Mouse (Mus musculus) liver, adult 2 months (tissue): Measurements from ENCODE around the gene Recql5.

Experiments used
- CTCF ChIP-seq: fragments of 200-500 bp; IDR thresholded peaks from 2 replicates; pipeline ENCODE4 v1.5.1; 2011; ENCODE audit warnings: low read depth, low read length, control low read depth
- POLR2A ChIP-seq: fragments of 200-500 bp; IDR thresholded peaks from 2 replicates; pipeline ENCODE4 v1.6.1; 2011; ENCODE audit warnings: low read length, control low read depth; ENCODE audit not compliant: insufficient read depth; ENCODE audit errors: extremely low read depth

DNA sequence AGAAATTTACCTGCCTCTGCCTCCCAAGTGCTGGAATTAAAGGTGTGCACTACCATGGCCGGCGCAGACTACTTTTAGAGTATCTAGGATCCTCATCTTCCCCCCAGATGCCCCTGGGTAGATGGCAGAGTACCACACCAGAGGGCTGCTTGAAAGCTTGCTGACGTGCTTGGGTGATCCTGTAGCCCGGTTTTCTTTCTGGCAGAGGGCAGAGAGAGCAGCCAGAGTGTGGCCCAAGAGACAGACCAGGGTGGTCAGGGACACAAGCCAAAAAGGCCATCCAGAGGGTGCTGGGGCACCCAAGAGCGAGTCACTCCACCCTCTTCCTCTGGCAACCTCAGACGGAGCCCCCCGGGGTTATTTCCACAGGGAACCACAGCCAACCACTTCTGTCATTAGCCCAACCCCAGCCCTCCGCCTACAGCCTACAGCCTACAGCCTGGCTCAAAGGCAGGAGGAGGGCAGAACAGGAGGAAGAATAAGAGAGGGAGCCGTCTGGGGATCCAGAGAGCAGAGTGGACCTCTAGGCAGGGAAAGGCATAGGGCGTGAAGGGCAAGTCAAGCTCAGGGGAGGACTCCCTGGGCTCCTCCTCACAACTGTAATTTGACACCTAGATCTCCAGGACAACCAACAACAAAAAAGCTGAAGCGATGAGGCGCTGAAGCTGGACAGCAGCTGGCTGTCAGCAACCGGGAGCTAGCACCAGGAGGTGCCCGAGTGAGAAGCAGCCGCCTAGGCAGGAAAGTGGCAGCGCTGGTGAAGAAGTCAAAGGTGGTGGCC lies 33.6 kb downstream of the Recql5 start, which contains the start of gene Smim5:
- TF ChIP-seq CTCF (no peak), POLR2A (no peak)
